8 mouse cellular contexts compared by ENCODE assay signal in genomic region chr8:83594167-83595049, GRCm38 (mm10). TPM values are rescaled to one million over a fixed set of nuclear protein-coding genes. Genes with fewer than 3 reads are reported as not detected.
DNase-seq lines count a peak whose midpoint lies in the region; ATAC-seq and TF ChIP-seq lines count a peak whose summit lies in the region.

No protein-coding gene starts in this region.

- H3K27ac ChIP-seq in bone marrow, adult 2 months (ENCODE audit: control insufficient read depth, insufficient read depth, low read depth, low read length, poor library complexity): peak overlapping the region; percentile 82
- peak overlapping the region; percentile 90 for H3K27ac ChIP-seq in embryonic facial prominence, embryonic 15.5 days (replicated peaks)
- H3K27ac ChIP-seq in kidney, embryonic 14.5 days (ENCODE audit: low read depth, low read length): peak overlapping the region; percentile 92
- H3K27ac ChIP-seq in limb, embryonic 15.5 days: peak overlapping the region; percentile 90

- no peaks in the 10 kb centered on the region for H3K27me3 ChIP-seq in embryonic facial prominence, embryonic 15.5 days
- H3K27me3 ChIP-seq in kidney, embryonic 14.5 days (ENCODE audit: control insufficient read depth, insufficient read depth, low read length): no peaks in the 10 kb centered on the region
- H3K27me3 ChIP-seq in limb, embryonic 15.5 days: no peaks in the 10 kb centered on the region

- DNase-seq in 416B (ENCODE audit: low read depth): peak; percentile 99
- DNase-seq in heart, adult 9 months (ENCODE audit: low spot score in 2 of 2): peak; percentile 96 to 97
- peak; percentile 92 to 93 for DNase-seq in monocyte, adult 2 months (ENCODE audit: low read depth in 1 of 2, low spot score in 2 of 2)
- DNase-seq in spleen, postnatal 36 days (ENCODE audit: low spot score in 2 of 2): peak; percentile 97 to 98

- no peaks in the 10 kb centered on the region for H3K9me3 ChIP-seq in embryonic facial prominence, embryonic 15.5 days (replicated peaks)
- H3K9me3 ChIP-seq in kidney, embryonic 14.5 days (ENCODE audit: control insufficient read depth, low read length): no peaks in the 10 kb centered on the region
- no peaks in the 10 kb centered on the region for H3K9me3 ChIP-seq in limb, embryonic 15.5 days

- under 1% methylated on average over 43 of the region's 43 CpGs for WGBS in bone marrow, adult 2 months
- under 1% methylated on average over 43 of the region's 43 CpGs for WGBS in embryonic facial prominence, embryonic 15.5 days
- under 1% methylated on average over 43 of the region's 43 CpGs for WGBS in kidney, embryonic 14.5 days
- under 1% methylated on average over 43 of the region's 43 CpGs for WGBS in limb, embryonic 15.5 days

- peak overlapping the region; percentile 88 for H3K4me3 ChIP-seq in bone marrow, adult 2 months (replicated peaks; ENCODE audit: control insufficient read depth, low read depth, low read length)
- H3K4me3 ChIP-seq in embryonic facial prominence, embryonic 15.5 days (replicated peaks): peak overlapping the region; percentile 61
- peak overlapping the region; percentile 80 for H3K4me3 ChIP-seq in kidney, embryonic 14.5 days (ENCODE audit: low read length)
- peak overlapping the region; percentile 77 for H3K4me3 ChIP-seq in limb, embryonic 15.5 days

- TF ChIP-seq POLR2A in bone marrow, adult 2 months (IDR thresholded peaks at IDR 0.05; ENCODE audit: borderline replicate concordance, control insufficient read depth, low read depth, low read length): peak; percentile 84

- H3K9ac ChIP-seq in embryonic facial prominence, embryonic 15.5 days: peak overlapping the region; percentile 72
- peak overlapping the region; percentile 91 for H3K9ac ChIP-seq in kidney, embryonic 14.5 days (ENCODE audit: low read depth, low read length)
- peak overlapping the region; percentile 58 for H3K9ac ChIP-seq in limb, embryonic 15.5 days

- H3K4me2 ChIP-seq in embryonic facial prominence, embryonic 15.5 days (replicated peaks): peak overlapping the region; percentile 77
- peak overlapping the region; percentile 66 for H3K4me2 ChIP-seq in kidney, embryonic 14.5 days (replicated peaks; ENCODE audit: low read depth, low read length)
- H3K4me2 ChIP-seq in limb, embryonic 15.5 days: peak overlapping the region; percentile 63

- TF ChIP-seq CTCF in bone marrow, adult 2 months (IDR thresholded peaks at IDR 0.05; ENCODE audit: control insufficient read depth, insufficient read depth, low read length): 0 out of 2 replicates have a peak, but pooled peaks have one; percentile 9

- H3K4me1 ChIP-seq in bone marrow, adult 2 months (ENCODE audit: control insufficient read depth, insufficient read depth, low read length): peaks cover 2% of the 10 kb centered on the region; the same call in 1 of the 2 replicates
- H3K4me1 ChIP-seq in embryonic facial prominence, embryonic 15.5 days: peaks cover 26% of the 10 kb centered on the region
- H3K4me1 ChIP-seq in kidney, embryonic 14.5 days (ENCODE audit: control insufficient read depth, insufficient read depth, low read length): peaks cover 18% of the 10 kb centered on the region
- H3K4me1 ChIP-seq in limb, embryonic 15.5 days: peaks cover 21% of the 10 kb centered on the region

- peak; percentile 98 for ATAC-seq in embryonic facial prominence, embryonic 15.5 days (ENCODE audit: insufficient number of reproducible peaks, low FRiP score, low TSS enrichment, low read depth)
- peak; percentile 99 for ATAC-seq in kidney, embryonic 14.5 days (ENCODE audit: low FRiP score, low TSS enrichment)
- ATAC-seq in limb, embryonic 15.5 days (ENCODE audit: insufficient number of reproducible peaks, low FRiP score, low TSS enrichment, low read depth): peak; percentile 98

- no peaks in the 10 kb centered on the region for H3K36me3 ChIP-seq in embryonic facial prominence, embryonic 15.5 days
- peaks cover 11% of the 10 kb centered on the region; the same call in 1 of the 2 replicates for H3K36me3 ChIP-seq in kidney, embryonic 14.5 days (ENCODE audit: control insufficient read depth, insufficient read depth, low read length)
- no peaks in the 10 kb centered on the region for H3K36me3 ChIP-seq in limb, embryonic 15.5 days

RNA-seq across cellular contexts. Expression of gene Tecr, which starts 13.4 kb away (rescaled TPM):
- polyA plus RNA-seq in bone marrow, adult 2 months (2011; ENCODE audit: insufficient read depth, insufficient read length, low replicate concordance, missing spikeins): 136 and 233 TPM in 2 replicates
- 540 and 549 TPM in 2 replicates for polyA plus RNA-seq in embryonic facial prominence, embryonic 15.5 days (2015; fragmentation: Nextera tagmentation; extraction: Ambion mirVana)
- polyA plus RNA-seq in kidney, embryonic 14.5 days (2014; fragmentation: Nextera tagmentation; extraction: Ambion mirVana): 661 and 682 TPM in 2 replicates
- 544 and 583 TPM in 2 replicates for polyA plus RNA-seq in limb, embryonic 15.5 days (2015; fragmentation: Nextera tagmentation; extraction: Ambion mirVana)

RNA-seq across cellular contexts. Expression of gene Dnajb1, which starts 13.6 kb away (rescaled TPM):
- polyA plus RNA-seq in bone marrow, adult 2 months (2011; ENCODE audit: insufficient read depth, insufficient read length, low replicate concordance, missing spikeins): 23.8 and 23.9 TPM in 2 replicates
- 75.2 and 76.6 TPM in 2 replicates for polyA plus RNA-seq in embryonic facial prominence, embryonic 15.5 days (2015; fragmentation: Nextera tagmentation; extraction: Ambion mirVana)
- polyA plus RNA-seq in kidney, embryonic 14.5 days (2014; fragmentation: Nextera tagmentation; extraction: Ambion mirVana): 42.5 and 48.9 TPM in 2 replicates
- polyA plus RNA-seq in limb, embryonic 15.5 days (2015; fragmentation: Nextera tagmentation; extraction: Ambion mirVana): 78.5 and 79.1 TPM in 2 replicates

RNA-seq across cellular contexts. Expression of gene Ndufb7, which starts 27.9 kb away (rescaled TPM):
- 240 and 480 TPM in 2 replicates for polyA plus RNA-seq in bone marrow, adult 2 months (2011; ENCODE audit: insufficient read depth, insufficient read length, low replicate concordance, missing spikeins)
- polyA plus RNA-seq in embryonic facial prominence, embryonic 15.5 days (2015; fragmentation: Nextera tagmentation; extraction: Ambion mirVana): 285 and 288 TPM in 2 replicates
- 348 and 423 TPM in 2 replicates for polyA plus RNA-seq in kidney, embryonic 14.5 days (2014; fragmentation: Nextera tagmentation; extraction: Ambion mirVana)
- 253 and 288 TPM in 2 replicates for polyA plus RNA-seq in limb, embryonic 15.5 days (2015; fragmentation: Nextera tagmentation; extraction: Ambion mirVana)

RNA-seq across cellular contexts. Expression of gene Gipc1, which starts 58.1 kb away (rescaled TPM):
- polyA plus RNA-seq in bone marrow, adult 2 months (2011; ENCODE audit: insufficient read depth, insufficient read length, low replicate concordance, missing spikeins): 14.8 and 17.3 TPM in 2 replicates
- 180 and 192 TPM in 2 replicates for polyA plus RNA-seq in embryonic facial prominence, embryonic 15.5 days (2015; fragmentation: Nextera tagmentation; extraction: Ambion mirVana)
- polyA plus RNA-seq in kidney, embryonic 14.5 days (2014; fragmentation: Nextera tagmentation; extraction: Ambion mirVana): 168 and 210 TPM in 2 replicates
- polyA plus RNA-seq in limb, embryonic 15.5 days (2015; fragmentation: Nextera tagmentation; extraction: Ambion mirVana): 182 and 187 TPM in 2 replicates

RNA-seq across cellular contexts. Expression of gene Olfr370, which starts 58.8 kb away (rescaled TPM):
- polyA plus RNA-seq in bone marrow, adult 2 months (2011; ENCODE audit: insufficient read depth, insufficient read length, low replicate concordance, missing spikeins): not detected in 2 replicates
- 0.14 and 0.36 TPM in 2 replicates for polyA plus RNA-seq in embryonic facial prominence, embryonic 15.5 days (2015; fragmentation: Nextera tagmentation; extraction: Ambion mirVana)
- polyA plus RNA-seq in kidney, embryonic 14.5 days (2014; fragmentation: Nextera tagmentation; extraction: Ambion mirVana): not detected in 2 replicates
- not detected in 2 replicates for polyA plus RNA-seq in limb, embryonic 15.5 days (2015; fragmentation: Nextera tagmentation; extraction: Ambion mirVana)

Comparison
In these comparisons a context has a peak if more than half of its experiments do, and no peak if none do; other contexts are left out.
1. Peak in every context shown above with its lines: DNase-seq, ATAC-seq, H3K4me3 ChIP-seq and H3K27ac ChIP-seq.